Mouse (Mus musculus): ENCODE measurements at regions not wholly inside any gene's neighbourhood (a gene's known extent, or its start where the extent isn't known, plus 50 kb on each side); places are given as distances from the start of the nearest gene placed in this dataset.

DNA sequence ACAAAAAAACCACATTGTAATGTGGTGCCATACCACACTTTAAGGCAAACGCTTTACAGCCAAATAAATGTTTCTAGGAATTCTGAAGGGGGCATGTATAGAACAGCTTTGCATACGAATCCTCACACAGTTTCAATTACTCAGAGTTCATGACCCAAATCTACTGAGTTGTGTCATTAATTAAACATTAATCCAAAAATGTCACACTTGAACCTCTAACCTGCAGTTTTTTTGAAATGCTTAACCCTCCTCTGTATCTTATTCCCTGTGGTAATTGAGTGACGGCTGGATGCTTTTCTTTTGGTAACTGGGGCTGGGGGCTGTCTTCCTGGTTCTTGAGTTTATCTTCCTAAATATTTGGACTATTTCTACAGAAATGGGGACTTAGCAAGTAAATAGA, 181.3 kb upstream of the Rfx3 start:
- Histone ChIP-seq H3K79me2 (replicated peaks; ENCODE audit: control insufficient read depth, extremely low read depth, insufficient read depth, poor library complexity, severe bottlenecking) (no peaks in the 10 kb centered on the region), H3K4me2 (ENCODE audit: insufficient read depth, low read depth, poor library complexity, severe bottlenecking) (no peak overlapping the region), H3K4me1 (ENCODE audit: control insufficient read depth in 1 of 2, insufficient read depth in 2 of 2) (peaks cover 0 to 12% of the 10 kb centered on the region in 2 experiments; a peak in 2 of 4 replicates), H3K36me3 (replicated peaks in 1 of 2; ENCODE audit: control insufficient read depth in 1 of 2, insufficient read depth in 1 of 2, low read length in 1 of 2) (no peaks in the 10 kb centered on the region), H3K9me3 (replicated peaks; ENCODE audit: low read length) (no peaks in the 10 kb centered on the region), H3K9ac (ENCODE audit: insufficient read depth, low read depth) (no peak overlapping the region), H3K27ac (ENCODE audit: insufficient read depth, low read depth) (no peak overlapping the region), H3K4me3 (replicated peaks in 1 of 3; ENCODE audit: low read depth in 2 of 3, low read length in 2 of 3, poor library complexity in 1 of 3) (no peak overlapping the region), H3K27me3 (replicated peaks) (no peaks in the 10 kb centered on the region)
- no peak for DNase-seq (ENCODE audit: extremely low read depth)
- dilution Hi-C loops (cut with MboI; ENCODE audit: extremely low pct_ligation_motif_present, extremely low pct_unique_long_range_greater_than_20kb, low sequenced_read_pairs) (no loop called here), in situ Hi-C loops (cut with MboI; ENCODE audit: low pct_ligation_motif_present, low pct_unique_long_range_greater_than_20kb, low sequenced_read_pairs) (no loop called here)
- TF ChIP-seq BHLHE40 (IDR thresholded peaks at IDR 0.05; ENCODE audit: low read depth, low read length) (no peak), RCOR1 (conservative IDR thresholded peaks at IDR 0.05; ENCODE audit: low read depth, low read length) (no peak), CHD1 (IDR thresholded peaks at IDR 0.05; ENCODE audit: low read depth, low read length) (no peak), JUND (conservative IDR thresholded peaks at IDR 0.05; ENCODE audit: low read depth, low read length) (no peak), ZC3H11A (IDR thresholded peaks at IDR 0.05; ENCODE audit: low read depth, low read length) (no peak), USF2 (conservative IDR thresholded peaks at IDR 0.05; ENCODE audit: low read depth, low read length) (no peak), KAT2A (IDR thresholded peaks at IDR 0.05; ENCODE audit: insufficient replicate concordance, low read length) (no peak), RAD21 (IDR thresholded peaks at IDR 0.05; ENCODE audit: low read depth, low read length) (no peak), SMC3 (IDR thresholded peaks at IDR 0.05; ENCODE audit: low read depth, low read length) (no peak), ZNF384 (IDR thresholded peaks at IDR 0.05; ENCODE audit: low read depth, low read length) (no peak), ZMIZ1 (IDR thresholded peaks at IDR 0.05; ENCODE audit: low read depth, low read length) (no peak), SIN3A (IDR thresholded peaks at IDR 0.05; ENCODE audit: low read length) (no peak), ELF1 (IDR thresholded peaks at IDR 0.05; ENCODE audit: low read depth, low read length) (no peak)

DNA sequence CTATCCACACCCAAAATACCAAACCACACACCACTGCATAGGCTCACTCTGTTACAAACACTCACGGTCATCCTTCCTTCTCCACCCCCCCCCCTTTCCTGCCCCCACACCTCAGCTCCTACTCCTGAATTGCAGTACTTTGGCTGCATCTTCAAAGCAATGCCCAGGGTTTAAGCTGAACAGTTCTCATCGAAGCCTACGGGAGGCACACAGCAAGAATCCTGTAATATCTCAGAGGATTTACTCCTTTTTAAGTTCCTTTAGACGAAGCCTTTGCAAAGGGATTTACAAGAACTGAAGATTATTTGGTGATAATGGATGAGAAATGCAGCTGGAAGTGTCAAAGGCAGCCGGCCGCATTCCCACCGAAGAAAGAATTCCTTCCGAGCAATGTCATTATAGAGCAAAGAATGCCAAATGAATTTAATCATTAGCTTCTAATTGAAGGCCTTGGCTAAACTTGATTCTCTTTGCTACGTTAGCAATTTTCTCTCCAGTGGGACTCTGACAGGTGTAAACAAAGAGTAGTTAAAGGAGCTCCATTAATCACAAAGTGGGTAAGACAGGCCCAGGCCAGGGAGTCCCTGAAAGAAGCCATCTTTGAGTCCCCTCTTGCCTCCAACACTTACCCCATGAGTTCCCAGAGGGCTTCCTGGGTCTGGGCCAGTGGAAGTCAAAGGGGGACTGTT, 180.6 kb upstream of the Rfx3 start:
- Histone ChIP-seq H3K4me1 (ENCODE audit: control insufficient read depth in 1 of 2, insufficient read depth in 2 of 2) (peaks cover 0 to 12% of the 10 kb centered on the region in 2 experiments; a peak in 2 of 4 replicates), H3K36me3 (replicated peaks in 1 of 2; ENCODE audit: control insufficient read depth in 1 of 2, insufficient read depth in 1 of 2, low read length in 1 of 2) (no peaks in the 10 kb centered on the region), H3K79me2 (replicated peaks; ENCODE audit: control insufficient read depth, extremely low read depth, insufficient read depth, poor library complexity, severe bottlenecking) (no peaks in the 10 kb centered on the region), H3K27ac (ENCODE audit: insufficient read depth, low read depth) (no peak overlapping the region), H3K4me3 (replicated peaks in 1 of 3; ENCODE audit: low read depth in 2 of 3, low read length in 2 of 3, poor library complexity in 1 of 3) (no peak overlapping the region), H3K27me3 (replicated peaks) (no peaks in the 10 kb centered on the region), H3K9me3 (replicated peaks; ENCODE audit: low read length) (no peaks in the 10 kb centered on the region), H3K4me2 (ENCODE audit: insufficient read depth, low read depth, poor library complexity, severe bottlenecking) (no peak overlapping the region), H3K9ac (ENCODE audit: insufficient read depth, low read depth) (no peak overlapping the region)
- TF ChIP-seq EP300 (IDR thresholded peaks at IDR 0.05; ENCODE audit: low read length) = no peak
- dilution Hi-C loops (cut with MboI; ENCODE audit: extremely low pct_ligation_motif_present, extremely low pct_unique_long_range_greater_than_20kb, low sequenced_read_pairs) (no loop called here), in situ Hi-C loops (cut with MboI; ENCODE audit: low pct_ligation_motif_present, low pct_unique_long_range_greater_than_20kb, low sequenced_read_pairs) (no loop called here)
- DNase-seq (ENCODE audit: extremely low read depth) = no peak

Data from CH12.LX (cell line).